Comparison of ENCODE assay signal across 19 mouse cellular contexts in the genomic region with DNA sequence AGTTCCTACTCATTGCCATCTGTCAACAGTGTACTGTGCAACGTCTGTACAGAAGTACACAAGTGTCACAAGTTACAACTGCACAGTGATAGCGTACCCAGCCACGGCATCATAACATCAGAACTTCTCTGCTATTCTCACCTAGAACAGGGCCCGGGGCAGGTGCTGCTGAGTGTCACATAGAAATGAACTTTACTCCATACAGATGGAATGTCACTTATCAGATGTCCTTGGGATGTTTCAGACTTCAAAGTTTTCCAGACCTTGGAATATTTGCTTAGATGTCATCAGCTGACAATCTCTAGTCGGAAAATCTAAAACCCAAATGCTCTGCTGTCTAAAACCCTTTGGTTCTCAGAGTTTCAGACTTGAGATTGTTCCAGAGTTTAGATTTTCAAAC.
"Had no signal": no experiment of that assay in that cellular context is flagged by ENCODE, and none has a peak within 500 bp of the region (broad histone marks: within the 10 kb centered on the region; RNA-seq: fewer than 3 reads in every experiment).

No protein-coding gene starts in this region.

- H3K4me2 ChIP-seq: lung, embryonic 15.5 days; midbrain, embryonic 11.5 days; midbrain, embryonic 13.5 days; midbrain, embryonic 15.5 days; neural tube, embryonic 12.5 days had no signal

- H3K4me1 ChIP-seq: lung, embryonic 15.5 days; midbrain, embryonic 13.5 days; midbrain, embryonic 15.5 days; neural tube, embryonic 12.5 days had no signal

- H3K27ac ChIP-seq: lung, embryonic 15.5 days; macrophage; midbrain, embryonic 13.5 days; midbrain, embryonic 15.5 days; neural tube, embryonic 12.5 days had no signal

- H3K36me3 ChIP-seq: lung, embryonic 15.5 days; midbrain, embryonic 13.5 days; midbrain, embryonic 15.5 days; neural tube, embryonic 12.5 days had no signal

- H3K27me3 ChIP-seq: lung, embryonic 15.5 days; megakaryocyte, embryonic 14.5 days; midbrain, embryonic 13.5 days; midbrain, embryonic 15.5 days; neural tube, embryonic 12.5 days had no signal

- H3K9me3 ChIP-seq: lung, embryonic 15.5 days; midbrain, embryonic 13.5 days; midbrain, embryonic 15.5 days; neural tube, embryonic 12.5 days had no signal

- DNase-seq: lung, adult 2 months; lung, postnatal 14 days; lung, postnatal 36 days; retina, postnatal 1 day; right cerebral cortex, adult 18-20 months; right cerebral cortex, postnatal 25 days; right cerebral cortex, postnatal 4 days; spleen, adult 18-20 months; thymus, adult 18-20 months; thymus, postnatal 14 days; thymus, postnatal 36 days had no signal

- ATAC-seq: lung, postnatal 0 days; midbrain, embryonic 13.5 days; midbrain, embryonic 15.5 days had no signal

- H3K4me3 ChIP-seq: lung, embryonic 15.5 days; megakaryocyte, embryonic 14.5 days; midbrain, embryonic 13.5 days; midbrain, embryonic 15.5 days; neural tube, embryonic 12.5 days had no signal

- H3K9ac ChIP-seq: lung, embryonic 15.5 days; midbrain, embryonic 13.5 days; midbrain, embryonic 15.5 days; neural tube, embryonic 12.5 days had no signal
